Mouse (Mus musculus): ENCODE measurements around the gene Usp30.

Usp30 gene

DNA sequence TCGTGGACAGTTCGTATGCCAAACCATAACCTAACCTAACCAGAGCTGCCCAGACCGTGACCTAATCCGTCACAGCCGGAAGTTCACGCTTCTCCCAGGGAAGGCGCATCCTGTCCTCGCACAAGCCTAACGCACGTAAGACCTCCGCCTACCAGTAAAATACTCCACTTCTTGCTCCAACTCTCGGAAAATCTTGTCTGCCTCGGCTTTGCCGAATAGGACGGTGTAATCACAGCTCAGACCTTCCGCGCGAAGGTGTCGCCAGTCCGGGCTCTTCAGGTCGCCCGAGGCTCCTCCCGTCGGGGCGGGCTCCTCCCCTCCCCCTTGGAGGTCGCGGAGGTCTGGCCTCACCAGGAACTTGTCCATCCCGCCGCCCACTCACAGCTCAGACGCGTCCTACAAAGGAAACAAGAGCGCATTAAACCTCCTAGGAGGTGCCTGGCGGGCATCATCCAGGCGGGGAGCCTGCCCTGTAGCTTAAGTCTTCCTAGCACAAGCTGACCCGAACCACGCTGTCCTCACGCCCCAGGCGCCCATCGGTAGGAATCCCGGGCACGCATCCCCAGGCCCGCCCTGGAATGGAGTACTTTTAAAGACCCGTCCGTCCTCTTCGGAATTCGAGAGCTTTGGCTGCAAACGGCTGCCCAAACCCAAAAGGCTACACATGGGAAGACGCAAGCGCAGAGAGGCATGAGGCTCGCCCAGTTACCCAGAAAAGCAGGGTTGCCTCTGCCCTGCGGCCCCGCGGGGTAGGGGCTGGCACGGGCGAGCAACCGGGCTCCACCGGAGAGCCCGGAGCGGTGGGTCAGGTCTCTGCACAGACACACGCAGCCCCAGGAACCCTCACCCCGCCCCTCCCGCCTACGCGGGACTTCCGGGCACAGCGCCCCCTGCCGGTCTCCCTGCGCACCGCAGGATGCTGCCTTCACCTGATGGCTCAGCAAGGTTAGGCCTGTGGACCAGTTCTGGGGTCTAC is 62.4 kb downstream of the Usp30 start, which contains the start of gene Alkbh2:
TSS of gene Alkbh2 (minus strand) at position 845 of the 976 bp plus-strand sequence.
- DNase-seq (ENCODE audit: low spot score in 2 of 2), result peak; percentile 67 to 82

DNA sequence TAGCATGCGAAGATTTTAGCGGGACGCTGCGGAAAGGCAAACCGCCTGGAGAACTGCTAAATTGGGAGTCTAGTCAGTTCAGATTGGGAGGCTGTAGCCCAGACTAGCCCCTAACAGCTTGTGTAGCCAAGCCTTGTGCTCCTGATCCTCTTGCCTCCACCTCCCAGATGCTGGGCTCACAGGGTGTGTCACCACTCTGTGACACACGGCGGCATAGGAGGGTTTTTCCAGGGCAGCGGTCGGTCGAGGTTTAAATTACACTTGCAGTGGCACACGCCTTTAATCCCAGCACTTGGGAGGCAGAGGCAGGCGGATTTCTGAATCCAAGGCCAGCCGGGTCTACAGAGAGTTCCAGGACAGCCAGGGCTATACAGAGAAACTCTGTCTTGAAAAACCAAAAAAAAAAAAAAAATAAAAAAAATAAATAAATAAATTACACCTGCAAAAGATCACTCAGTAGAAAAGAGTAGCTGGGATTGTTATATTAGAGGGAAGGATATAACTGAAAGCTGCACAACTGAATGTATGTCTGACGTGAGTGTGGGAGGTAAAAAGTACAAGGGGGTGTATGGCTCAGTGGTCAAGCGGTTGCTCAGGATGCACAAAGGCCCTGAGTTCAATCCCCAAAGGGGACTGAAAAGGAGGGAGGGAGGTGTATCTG is 64.4 kb downstream of the Usp30 start:
- no peak for DNase-seq (ENCODE audit: low spot score in 2 of 2)

DNA sequence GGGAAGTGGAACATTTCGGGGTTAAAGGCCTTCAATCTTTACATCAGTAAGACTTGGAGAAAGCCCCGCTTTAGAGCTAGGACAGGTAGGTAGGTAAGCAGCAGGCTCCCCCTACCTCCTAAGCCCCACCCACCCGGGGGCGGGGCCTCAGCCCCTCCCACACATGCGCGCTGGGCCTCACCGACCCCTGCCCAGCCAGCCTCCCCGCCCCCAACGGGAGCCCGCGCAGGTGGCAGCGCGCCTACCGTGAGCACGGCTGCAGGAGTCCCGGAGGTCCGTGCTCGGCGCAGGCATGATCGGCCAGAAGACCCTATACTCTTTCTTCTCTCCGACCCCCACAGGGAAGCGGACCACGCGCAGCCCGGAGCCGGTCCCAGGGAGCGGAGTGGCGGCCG is 64.9 kb downstream of the Usp30 start, which contains the start of gene Ung:
TSS of gene Ung (plus strand) at position 176 of the 395 bp plus-strand sequence.
- peak in 1 of 2 experiments; percentile 61 for DNase-seq (ENCODE audit: low spot score in 2 of 2)

DNA sequence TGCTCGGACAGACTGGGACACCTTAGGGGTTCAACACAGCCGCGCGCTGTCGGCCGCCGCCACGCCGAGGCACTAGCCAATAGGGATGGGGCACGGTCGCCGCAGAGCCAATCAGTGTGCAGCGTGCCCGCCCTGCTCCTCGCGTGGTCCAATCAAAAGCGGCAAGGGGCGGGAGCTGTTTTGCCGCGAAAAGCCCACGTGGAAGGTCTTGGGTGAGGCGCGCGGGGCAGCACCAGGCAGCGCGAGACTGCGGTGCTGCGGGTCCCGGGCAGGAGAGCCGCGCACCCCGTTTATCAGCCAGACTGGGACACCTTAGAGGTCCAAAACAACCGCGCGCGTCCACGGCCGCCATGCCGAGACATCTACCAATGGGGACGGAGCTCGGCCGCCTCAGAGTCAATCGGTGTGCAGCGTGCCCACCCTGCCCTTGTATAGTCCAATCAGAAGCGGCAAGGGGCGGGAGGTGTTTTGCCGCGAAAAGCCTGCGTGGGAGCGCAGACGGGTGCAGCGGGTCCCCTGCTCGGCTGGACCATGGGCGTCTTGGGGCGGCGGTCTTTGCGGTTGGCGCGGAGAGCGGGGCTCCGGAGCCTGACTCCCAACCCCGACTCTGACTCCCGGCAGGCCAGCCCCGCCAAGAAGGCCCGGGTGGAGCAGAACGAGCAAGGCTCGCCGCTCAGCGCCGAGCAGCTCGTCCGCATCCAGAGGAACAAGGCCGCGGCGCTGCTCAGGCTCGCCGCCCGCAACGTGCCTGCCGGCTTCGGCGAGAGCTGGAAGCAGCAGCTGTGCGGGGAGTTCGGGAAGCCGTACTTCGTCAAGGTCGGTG is 65.6 kb downstream of the Usp30 start:
- DNase-seq (ENCODE audit: low spot score in 2 of 2), result peak; percentile 96 to 97

DNA sequence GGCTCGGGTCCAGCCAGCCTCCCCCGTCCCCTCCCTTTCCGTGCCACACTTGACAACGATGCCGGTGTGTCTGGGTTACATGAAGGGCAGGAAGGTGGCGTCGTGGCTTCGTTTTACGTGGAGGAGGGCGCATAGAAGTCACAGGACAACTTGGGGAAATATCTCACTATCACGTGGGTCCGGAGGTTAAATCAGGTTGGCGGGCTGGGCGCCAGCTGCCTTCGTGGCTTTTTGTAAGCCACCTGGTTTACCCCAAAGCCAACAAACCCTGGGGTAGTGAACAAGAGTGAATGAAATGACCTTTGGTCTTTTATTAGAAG is 66.2 kb downstream of the Usp30 start:
- no peak for DNase-seq (ENCODE audit: low spot score in 2 of 2)

DNA sequence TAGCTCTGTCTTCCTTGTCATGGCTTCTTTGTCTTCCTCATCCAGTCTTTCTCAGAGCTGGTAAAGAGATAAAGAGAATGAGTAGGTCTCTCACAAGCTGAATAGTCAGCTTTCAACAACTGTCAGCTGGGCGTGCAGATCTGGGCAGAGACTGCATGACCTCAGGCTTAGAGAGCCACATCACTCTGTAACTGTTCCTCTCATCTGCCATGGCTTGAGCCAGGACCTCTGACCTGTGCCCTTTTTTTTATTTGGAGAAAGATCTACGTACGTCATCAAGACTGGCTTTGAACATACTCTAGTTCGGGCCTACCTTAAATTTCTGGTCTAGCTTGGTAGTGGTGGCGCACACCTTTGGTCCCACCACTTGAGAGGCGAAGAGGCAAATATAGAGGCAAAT is 67.6 kb downstream of the Usp30 start:
- DNase-seq (ENCODE audit: low spot score in 2 of 2), result no peak

DNA sequence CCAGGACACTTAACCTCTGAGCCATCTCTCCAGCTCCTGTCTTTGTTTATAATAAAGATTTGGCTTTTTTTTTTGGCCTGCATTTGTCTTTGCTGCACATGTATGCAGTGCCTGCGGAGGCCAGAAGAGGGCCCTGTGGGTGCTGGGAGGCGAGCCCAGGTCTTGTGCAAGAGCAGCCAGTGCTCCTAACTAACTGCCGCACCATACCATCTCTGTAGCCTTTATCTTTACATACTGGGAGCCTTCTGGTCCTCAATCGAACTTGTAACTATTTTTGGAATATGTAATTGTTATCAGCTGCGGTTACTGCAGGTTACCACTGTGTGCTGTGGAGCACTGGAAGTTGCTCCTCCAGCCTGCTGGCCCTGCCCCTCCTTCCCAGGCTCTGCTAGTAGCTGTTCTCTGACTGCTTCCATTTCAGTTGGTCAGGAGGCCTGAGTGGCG is 68.9 kb downstream of the Usp30 start:
- peak in 1 of 2 experiments; percentile 65 for DNase-seq (ENCODE audit: low spot score in 2 of 2)

DNA sequence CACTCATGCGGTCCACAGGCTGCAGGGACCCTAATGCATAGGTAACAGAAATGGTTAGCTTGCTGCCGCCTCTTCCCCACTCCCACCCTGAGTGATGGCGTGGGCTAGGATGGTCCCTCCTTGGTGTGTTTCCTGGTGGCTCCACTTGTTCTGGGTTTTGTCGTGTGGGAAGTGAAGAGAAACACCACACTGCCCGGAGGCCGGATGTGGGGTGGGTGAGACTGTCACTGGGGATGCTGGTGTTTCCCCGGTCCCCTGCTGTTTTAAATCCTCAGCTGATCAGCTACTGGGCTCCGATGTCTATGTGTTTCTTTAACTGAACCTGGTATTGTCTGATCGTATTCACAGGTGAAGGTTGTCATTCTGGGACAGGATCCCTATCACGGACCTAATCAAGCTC is 70.3 kb downstream of the Usp30 start:
- no peak for DNase-seq (ENCODE audit: low spot score in 2 of 2)

DNA sequence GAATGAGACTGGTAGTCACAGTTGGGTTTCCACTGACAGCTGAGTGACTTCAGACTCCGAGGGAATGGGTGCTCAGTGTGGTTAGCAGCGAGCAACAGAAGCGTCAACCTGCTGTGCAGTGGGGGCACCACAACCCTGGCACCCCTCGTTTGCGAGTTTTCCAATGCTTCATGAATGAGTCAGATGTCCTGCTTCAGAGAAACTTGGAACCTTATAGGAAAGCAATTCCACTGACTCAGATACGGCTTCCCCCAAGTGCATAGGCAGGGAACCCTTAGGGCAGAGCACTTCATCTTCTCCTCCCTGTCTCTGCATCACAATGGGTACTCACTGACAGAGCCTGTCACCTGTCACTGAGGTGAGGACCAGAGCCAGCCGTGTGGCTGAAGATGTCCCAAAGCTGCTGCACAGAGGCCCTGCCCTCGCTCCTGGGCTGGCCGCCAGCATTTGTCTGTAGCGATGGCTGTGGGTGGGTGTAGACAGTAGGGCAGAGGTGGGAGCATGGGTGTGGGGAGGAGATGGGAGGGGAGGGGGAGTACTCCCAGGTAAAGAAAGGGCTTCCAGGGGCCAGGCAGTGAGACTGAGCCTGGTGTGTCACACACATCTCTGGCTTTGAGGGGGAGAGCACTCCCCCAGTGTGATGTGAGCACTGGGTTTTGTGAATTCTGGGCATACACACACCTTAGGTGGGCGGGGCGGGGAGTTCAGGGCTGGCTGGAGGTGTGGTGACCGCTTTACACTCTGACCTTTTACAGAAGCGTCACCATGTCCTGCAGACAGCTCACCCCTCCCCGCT is 72.4 kb downstream of the Usp30 start:
- no peak for DNase-seq (ENCODE audit: low spot score in 2 of 2)

DNA sequence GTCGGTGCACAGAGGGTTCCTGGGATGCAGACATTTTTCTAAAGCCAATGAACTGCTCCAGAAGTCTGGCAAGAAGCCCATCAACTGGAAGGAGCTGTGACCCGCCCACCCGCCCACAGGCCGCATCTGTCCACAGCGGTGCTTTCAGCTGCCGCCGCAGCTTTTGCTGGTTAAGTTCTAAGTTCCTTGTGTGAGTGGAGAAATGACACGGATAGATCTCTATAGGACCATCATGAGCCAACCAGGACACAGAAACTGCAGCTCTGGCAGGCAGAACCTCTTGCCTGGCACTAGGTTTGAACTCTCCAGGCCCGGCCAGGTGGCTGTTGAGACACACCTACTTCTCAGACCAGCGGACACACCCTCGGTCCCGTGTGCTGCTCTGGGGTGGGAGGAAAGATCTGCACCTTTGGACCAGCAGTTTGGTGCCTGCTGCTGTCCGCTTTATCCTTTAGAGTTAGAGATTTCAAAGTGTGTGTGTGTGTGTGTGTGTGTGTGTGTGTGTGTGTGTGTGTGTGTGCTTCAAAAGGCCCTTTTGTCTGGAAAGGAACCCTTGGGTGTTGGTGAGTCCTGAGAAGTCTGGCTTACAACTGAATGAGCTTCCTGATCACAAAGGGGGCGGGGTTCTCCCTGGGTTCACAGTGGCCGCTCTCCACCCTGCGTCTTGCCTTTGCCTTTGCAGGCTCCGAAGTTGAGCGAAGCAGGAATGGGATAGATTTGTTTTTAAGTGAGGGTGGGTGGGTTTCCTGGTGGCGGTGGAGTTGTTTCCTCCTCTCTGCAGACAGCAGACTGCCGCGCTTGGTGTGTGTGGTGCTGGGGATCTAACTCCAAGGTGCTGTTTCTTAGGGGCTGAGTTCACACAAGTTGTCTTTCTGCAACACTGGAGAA is 73.3 kb downstream of the Usp30 start:
- no peak for DNase-seq (ENCODE audit: low spot score in 2 of 2)

DNA sequence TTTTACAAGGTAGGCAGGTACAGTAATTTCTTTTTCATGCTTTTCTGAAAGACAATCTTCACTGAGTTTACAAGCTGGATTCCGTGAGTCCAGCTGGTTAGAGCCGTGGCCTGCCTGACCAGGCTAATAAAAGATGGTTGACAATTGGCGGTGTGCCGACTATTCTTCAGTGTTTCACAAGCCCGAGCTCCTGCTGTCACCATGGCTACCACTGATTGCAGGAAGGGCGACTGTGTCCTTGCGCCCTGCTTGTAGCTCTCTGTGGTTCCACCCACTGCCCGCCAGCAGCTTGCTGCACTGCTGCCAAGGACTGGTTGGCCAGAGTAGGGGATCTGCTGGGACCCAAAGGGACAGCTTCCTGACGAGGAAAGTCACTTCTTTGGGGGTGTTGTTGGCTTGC is 73.9 kb downstream of the Usp30 start:
- DNase-seq (ENCODE audit: low spot score in 2 of 2), result peak; percentile 92 to 94

DNA sequence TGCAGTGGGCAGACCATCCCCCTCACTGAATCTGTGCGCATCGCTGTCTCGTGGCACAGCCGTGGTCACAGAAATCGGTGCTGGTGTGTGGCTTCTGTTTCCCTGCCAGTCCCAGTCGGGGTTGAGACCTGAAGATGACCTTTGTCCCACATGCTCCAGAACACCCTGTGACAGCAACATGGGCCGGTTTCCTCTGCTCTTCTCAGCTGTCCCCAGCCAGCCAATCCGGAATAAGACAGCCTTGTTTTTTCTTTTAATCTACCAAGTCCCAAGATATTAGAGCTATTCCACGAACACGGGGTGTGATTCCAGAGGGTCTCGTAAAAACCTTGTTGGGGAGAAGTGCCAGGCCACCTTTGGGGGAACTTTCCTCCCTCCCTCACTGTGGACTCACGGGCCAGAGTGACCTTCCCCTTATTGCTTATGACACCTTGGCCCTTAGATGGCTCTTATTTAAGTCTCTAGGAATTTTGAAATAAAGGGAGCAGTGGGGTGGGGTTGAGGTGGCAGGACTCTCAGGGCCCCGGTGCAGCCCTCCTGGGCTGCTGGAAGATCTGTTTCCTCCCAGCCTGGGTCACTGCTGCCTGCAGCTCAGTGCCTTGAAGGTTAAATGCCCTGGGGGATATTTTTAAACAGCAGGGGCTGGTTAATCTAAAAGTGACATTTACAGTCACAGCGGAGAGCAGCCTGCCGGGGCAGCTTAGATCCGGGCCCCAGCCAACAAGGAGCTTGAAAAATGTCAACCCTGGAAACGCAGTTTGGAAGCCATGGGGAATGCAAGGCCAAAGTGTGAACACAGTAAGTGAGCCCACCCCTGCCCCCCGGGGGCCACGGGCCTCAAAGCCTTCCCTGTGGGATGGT is 81.0 kb downstream of the Usp30 start, which contains the start of gene Acacb:
TSS of gene Acacb (plus strand) at position 508 of the 861 bp plus-strand sequence.
- no peak for DNase-seq (ENCODE audit: low spot score in 2 of 2)

DNA sequence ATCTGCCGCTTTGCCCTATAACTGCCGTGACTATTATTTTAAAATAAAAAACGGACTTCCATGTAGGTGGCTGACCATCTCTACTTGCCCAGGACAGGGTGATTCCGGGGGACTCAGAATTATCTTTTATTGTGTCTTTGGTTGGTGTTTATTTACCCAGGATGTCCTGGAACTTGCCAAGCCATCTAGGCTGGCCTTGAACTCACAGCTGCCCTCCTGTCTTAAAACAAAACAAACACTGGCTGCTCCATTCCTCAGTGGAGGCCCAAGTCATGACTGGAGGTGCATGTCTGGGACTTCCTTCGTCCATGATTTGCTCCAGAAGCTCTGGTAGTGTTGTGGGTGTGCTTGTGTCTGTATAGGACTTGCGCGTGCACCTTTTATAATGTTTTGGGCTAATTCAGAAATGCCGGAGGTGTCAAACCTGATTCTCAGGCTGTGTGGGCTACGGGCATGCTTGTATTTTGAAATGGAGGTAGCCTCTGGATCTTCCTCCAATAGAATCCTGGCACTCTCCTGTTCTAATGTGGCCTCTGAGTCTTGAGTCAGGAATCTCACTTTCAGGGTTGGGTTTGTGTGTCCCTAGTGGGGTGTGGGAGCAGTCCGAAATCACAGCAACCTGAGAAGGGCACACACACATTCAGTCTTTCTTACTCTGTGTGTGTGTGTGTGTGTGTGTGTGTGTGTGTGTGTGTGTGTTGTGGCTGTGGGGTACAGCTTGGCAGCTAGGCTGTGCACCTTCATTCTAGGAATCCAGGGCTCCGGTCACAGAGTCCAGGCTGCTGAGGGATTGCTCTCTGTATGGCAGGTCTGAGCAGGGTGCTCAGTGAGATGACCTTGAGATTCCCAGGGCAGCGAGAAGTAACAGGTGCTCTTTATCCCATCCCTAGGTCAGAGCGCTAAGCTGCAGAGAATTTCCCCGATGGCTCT is 82.0 kb downstream of the Usp30 start:
- DNase-seq (ENCODE audit: low spot score in 2 of 2), result no peak

DNA sequence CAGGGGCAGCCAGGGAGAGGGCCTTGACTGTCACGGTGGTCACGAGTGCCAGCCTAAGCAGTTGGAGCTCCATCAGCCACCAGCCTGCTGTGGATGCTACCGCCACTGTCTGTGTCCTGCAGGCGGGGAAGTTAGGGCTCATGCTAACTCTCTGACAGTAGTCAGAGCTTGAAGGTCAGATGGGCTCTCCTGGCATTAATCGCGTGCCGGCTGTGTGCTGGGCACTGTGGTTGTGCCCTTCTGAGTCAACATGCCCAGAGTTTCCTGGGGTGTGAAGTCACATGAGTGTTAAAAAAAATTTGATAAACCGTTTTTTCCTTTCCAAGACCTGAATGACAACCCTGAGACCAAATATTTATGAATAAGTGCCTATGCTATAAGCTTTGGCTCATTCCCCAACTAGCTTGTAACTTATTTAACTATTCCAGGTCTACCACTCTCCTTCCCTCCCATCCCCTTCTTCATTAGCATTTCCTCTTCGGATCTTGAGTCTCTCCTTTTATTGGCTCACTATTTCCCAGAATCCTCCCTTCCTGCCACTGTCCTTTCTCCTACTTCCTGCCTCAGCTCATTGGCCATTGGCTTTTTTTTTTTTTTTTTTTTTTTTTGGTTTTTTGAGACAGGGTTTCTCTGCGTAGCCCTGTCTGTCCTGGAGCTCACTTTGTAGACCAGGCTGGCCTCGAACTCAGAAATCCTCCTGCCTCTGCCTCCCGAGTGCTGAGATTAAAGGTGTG is 87.3 kb downstream of the Usp30 start:
- no peak for DNase-seq (ENCODE audit: low spot score in 2 of 2)

DNA sequence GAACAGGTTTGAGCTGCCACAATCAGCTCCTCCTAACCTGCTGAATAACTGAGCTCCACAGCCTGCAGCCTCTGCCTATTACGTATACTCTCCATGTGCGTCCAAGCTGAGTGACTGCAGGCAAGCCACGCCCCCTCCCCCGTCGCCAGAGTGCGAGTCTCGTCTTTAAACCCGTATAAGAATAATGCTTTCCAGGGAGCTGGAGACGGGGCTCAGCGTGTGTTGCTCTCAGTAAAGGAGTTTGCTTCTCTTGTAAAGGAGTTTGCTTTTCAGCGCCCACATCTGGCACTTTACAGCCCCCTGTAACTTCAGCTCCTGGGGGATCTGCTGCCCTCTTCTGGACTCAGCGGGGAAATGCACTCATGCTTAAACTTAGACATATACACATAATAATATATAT is 88.2 kb downstream of the Usp30 start:
- no peak for DNase-seq (ENCODE audit: low spot score in 2 of 2)

DNA sequence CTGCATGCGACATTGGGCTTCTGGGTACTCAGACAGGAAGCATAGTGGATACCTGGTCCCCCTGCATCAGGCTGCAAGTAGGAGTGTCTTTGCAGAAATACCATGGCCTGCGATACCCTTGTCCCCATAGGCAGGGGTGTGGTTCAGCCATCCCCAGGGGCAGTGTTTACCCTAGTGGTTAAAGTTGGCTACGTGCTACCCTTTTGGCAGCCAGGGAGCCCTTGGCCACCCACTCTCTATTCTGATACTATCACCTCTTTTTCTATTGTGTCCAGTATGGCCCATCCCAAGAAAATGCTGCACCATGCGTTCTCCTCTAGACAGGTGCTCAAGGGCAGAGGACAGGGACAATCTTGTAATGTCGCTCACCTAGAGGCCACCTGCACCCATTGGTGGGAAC is 89.5 kb downstream of the Usp30 start:
- no peak for DNase-seq (ENCODE audit: low spot score in 2 of 2)
